Mouse (Mus musculus): ENCODE measurements around the gene Slbp. TPM values are rescaled to one million over a fixed set of nuclear protein-coding genes. Genes with fewer than 3 reads are reported as not detected.
A peak's percentile ranks its signal among the peaks of the same experiment; 100 is the strongest.

Slbp gene
- total RNA-seq, 2 experiments from 2014 or later: 22.0 to 24.7 TPM

- DNase-seq (ENCODE audit: low spot score in 2 of 2): no peak
These were observed 29.4 kb upstream of the Slbp start for GRCm38 (mm10) chr5:33681611-33682388.

- no peak for DNase-seq (ENCODE audit: low spot score in 2 of 2)
These were observed 28.7 kb upstream of the Slbp start for GRCm38 (mm10) chr5:33681044-33681443.

GRCm38 (mm10) chr5:33678244-33678643, 25.9 kb upstream of the Slbp start:
- no peak for DNase-seq (ENCODE audit: low spot score in 2 of 2)

- DNase-seq (ENCODE audit: low spot score in 2 of 2): peak in 1 of 2 experiments; percentile 63
These were observed 23.6 kb upstream of the Slbp start for GRCm38 (mm10) chr5:33675964-33676363.

GRCm38 (mm10) chr5:33674439-33674838, 22.1 kb upstream of the Slbp start:
- DNase-seq (ENCODE audit: low spot score in 2 of 2): peak in 1 of 2 experiments; percentile 63

GRCm38 (mm10) chr5:33671659-33672058, 19.3 kb upstream of the Slbp start:
- no peak for DNase-seq (ENCODE audit: low spot score in 2 of 2)

- DNase-seq (ENCODE audit: low spot score in 2 of 2): no peak
These were observed 15.8 kb upstream of the Slbp start for GRCm38 (mm10) chr5:33668223-33668622.

- no peak for DNase-seq (ENCODE audit: low spot score in 2 of 2)
These were observed 6.3 kb upstream of the Slbp start for GRCm38 (mm10) chr5:33658664-33659050.

- DNase-seq (ENCODE audit: low spot score in 2 of 2): peak; percentile 99
These were observed 5.7 kb upstream of the Slbp start, which contains the start of the genes Tacc3 and Tmem129 for GRCm38 (mm10) chr5:33657787-33658663. Gene Tacc3, plus strand, starts transcription at chr5:33658128. Gene Tmem129, minus strand, starts transcription at chr5:33658416.

- DNase-seq (ENCODE audit: low spot score in 2 of 2): no peak
These were observed 4.9 kb upstream of the Slbp start for GRCm38 (mm10) chr5:33657251-33657786.

GRCm38 (mm10) chr5:33656739-33657138, 4.4 kb upstream of the Slbp start:
- no peak for DNase-seq (ENCODE audit: low spot score in 2 of 2)

- no peak for DNase-seq (ENCODE audit: low spot score in 2 of 2)
These were observed 3.0 kb upstream of the Slbp start for GRCm38 (mm10) chr5:33655251-33655840.

GRCm38 (mm10) chr5:33654424-33654823, 2.0 kb upstream of the Slbp start:
- no peak for DNase-seq (ENCODE audit: low spot score in 2 of 2)

GRCm38 (mm10) chr5:33652783-33653173, 404 bp upstream of the Slbp start:
- no peak for DNase-seq (ENCODE audit: low spot score in 2 of 2)

- no peak for DNase-seq (ENCODE audit: low spot score in 2 of 2)
These were observed 843 bp downstream of the Slbp start for GRCm38 (mm10) chr5:33651541-33651920.

GRCm38 (mm10) chr5:33651017-33651416, 1.4 kb downstream of the Slbp start:
- DNase-seq (ENCODE audit: low spot score in 2 of 2): no peak

GRCm38 (mm10) chr5:33640652-33641051, 11.7 kb downstream of the Slbp start:
- peak; percentile 32 to 57 for DNase-seq (ENCODE audit: low spot score in 2 of 2)

- DNase-seq (ENCODE audit: low spot score in 2 of 2): no peak
These were observed 13.5 kb downstream of the Slbp start for GRCm38 (mm10) chr5:33638826-33639225.

- DNase-seq (ENCODE audit: low spot score in 2 of 2): no peak
These were observed 14.6 kb downstream of the Slbp start for GRCm38 (mm10) chr5:33637606-33638350.

GRCm38 (mm10) chr5:33635361-33635760, 17.0 kb downstream of the Slbp start:
- no peak for DNase-seq (ENCODE audit: low spot score in 2 of 2)

- DNase-seq (ENCODE audit: low spot score in 2 of 2): no peak
These were observed 19.8 kb downstream of the Slbp start for GRCm38 (mm10) chr5:33632526-33632925.

Measured in layer of hippocampus, postnatal 14 days (tissue).